Mouse (Mus musculus): Measurements from ENCODE around the gene Dclre1a. TPM values are rescaled to one million over a fixed set of nuclear protein-coding genes. Genes with fewer than 3 reads are reported as not detected.
A peak's percentile ranks its signal among the peaks of the same experiment; 100 is the strongest.
"Not testable (repeated sequence)": the region's sequence is repeated elsewhere in the genome, so short reads cannot be mapped to it uniquely, and the experiment has no call there.

Gene Dclre1a
- total RNA-seq, 2 experiments from 2014 or later, result 7.7 to 8.0 TPM

DNA sequence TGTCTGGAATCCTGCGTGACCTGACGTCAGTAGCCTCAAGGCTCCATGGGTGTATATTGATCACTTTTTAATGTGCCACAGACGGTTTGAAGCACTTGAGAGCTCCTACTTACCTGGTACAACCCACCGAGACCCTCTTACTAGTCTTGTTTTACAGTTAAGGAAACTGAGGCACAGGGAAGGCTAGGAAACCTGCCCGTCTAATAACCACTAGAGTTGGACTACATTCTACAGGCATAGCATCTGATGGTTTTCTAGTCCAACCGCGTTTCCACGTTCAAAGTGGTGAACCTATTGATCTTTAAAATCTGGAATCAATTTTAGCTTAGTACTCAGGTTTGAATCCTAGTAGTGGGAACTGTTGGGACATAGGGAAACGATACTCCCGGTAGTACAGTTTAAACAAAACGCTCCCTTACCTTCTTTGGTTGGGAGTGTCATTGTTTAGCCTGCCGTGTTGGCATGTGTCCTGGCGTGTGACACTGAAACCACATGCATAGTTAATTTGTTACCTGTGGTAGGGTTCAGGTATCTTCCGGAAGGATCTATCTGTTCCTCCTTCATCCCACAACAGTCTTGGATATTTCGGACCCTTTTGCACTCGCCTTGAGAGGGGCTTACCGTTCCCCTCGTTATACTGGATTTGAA is 1.1 kb upstream of the Dclre1a start:
- DNase-seq (ENCODE audit: low spot score in 2 of 2), result no peak

DNA sequence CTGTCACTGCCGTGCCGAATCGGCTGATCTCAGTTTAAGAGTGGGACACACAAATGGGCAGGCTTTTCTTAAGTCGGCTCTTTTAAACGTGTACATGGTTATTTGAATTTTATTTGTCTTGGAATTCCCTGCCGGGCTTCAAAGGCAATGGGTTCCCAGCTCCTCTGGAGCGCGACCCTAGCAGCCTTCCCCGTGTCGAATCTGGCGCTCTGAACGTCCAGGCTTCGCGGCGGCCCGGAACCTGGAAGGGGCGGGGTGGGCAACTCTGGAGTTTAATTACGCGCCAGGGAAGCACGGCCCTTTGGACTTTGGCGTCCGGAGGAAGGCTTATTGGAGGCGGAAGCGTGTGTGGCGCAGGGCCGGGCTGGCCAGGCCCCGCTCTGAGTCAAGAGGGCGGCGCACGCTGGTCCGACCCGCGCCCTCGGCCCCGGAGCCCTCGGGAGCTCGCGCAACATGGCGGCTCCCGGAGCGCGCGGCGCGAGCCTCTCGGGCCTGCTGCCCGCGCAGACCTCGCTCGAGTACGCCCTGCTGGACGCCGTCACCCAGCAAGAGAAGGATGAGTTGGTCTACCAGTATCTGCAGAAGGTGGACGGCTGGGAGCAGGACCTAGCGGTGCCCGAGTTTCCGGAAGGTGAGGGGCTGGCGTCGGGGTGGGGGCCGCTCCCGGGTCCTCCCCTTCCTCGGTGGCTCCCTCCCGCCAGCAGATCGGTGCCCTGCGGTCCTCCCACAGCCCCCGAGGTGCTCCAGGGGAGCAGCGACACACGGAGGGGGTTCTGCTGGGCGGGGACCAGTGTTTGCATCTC is 409 bp upstream of the Dclre1a start, which contains the start of gene Nhlrc2:
Nhlrc2 (plus strand) TSS at position 32 of the 803 bp plus-strand sequence.
- DNase-seq (ENCODE audit: low spot score in 2 of 2), result peak; percentile 77 to 86

DNA sequence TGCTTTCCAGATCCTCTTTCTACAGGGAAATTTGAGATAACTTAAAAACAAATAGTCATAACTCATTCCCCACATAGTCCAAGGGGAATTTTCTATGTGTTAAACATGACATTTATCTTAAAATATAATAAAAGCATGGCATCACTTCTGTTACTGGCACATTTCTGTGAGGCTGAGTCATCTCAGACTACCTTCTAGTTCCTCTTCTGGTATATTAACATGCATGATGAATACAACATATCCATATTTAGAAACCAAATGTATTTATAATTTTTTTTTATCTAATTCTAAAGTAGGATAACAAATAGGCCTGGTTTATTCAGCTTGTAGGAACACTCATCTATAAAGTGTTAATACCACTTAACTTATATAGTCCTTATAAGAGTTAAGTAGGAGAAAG is 2.0 kb downstream of the Dclre1a start:
- DNase-seq (ENCODE audit: low spot score in 2 of 2), result no peak

DNA sequence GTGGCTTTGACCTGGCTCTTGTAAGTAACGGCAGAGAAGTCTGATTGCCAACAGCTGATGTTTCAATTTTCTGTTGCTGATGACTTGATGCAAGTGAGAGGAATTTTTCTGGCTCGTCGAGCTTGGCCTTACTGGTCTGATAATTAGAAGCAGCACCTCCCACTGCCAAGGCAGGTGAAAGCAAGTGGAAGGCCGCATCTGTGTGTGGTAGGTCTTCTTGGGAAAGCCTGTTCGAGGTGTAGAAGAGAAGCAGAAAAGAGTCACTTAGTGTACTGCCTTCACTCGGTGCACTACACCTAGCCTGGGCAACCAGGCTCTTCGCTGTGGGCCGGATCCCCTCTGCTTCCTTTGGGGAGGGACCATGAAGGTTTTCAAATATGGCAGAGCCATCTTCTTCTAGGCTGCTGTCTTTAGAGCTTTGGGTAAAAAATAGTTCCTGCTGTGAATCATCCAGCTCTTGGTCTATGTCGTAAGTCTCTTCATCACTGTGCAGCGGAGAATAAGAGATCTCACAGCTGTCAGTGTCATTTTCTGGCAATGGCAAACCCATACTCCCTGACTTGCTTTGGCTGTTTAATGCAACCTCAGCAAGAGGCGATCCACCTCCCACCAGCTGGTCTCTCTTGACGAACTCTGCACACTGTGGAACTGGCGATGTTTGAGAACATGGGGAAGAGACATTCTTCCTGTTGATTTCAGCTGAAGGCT is 3.2 kb downstream of the Dclre1a start:
- DNase-seq (ENCODE audit: low spot score in 2 of 2), result no peak

DNA sequence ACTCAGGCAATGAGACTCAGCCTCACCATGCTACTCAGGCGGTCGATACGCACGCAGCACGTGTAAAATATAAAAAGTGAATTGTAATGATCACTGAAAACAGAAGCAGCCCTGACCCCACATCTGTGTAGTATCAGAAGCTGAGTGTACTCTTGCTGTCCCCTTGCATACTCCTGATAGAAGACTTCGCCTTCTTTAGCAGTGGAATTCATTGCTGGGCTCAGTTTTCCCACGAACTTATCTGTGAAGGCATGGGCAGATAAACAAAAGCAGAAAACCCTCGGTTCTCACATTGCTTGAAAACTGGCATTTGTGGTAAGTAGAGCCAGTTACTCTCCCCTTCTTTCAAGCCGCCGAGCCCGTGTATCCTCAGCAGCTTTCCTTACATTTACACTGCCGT is 4.7 kb downstream of the Dclre1a start:
- no peak for DNase-seq (ENCODE audit: low spot score in 2 of 2)

DNA sequence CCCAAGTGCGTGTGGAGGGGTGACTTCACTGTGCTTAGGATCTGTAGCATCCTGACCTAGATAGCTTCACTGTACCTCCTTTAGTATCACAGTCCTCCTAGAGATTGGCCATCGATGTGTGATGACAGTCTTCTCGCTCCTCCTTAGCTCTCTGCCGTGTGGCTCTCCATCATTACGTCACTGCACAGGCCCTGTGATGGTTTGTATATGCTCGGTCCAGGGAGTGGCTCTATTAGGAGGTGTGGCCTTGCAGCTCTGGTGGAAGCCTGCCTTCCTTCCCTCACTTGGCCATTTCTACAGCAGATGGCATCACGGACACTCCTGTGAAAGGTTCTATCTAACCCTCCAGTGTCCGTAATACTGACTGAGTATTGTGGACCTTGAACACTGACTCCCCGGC is 12.3 kb downstream of the Dclre1a start:
- no peak for DNase-seq (ENCODE audit: low spot score in 2 of 2)

DNA sequence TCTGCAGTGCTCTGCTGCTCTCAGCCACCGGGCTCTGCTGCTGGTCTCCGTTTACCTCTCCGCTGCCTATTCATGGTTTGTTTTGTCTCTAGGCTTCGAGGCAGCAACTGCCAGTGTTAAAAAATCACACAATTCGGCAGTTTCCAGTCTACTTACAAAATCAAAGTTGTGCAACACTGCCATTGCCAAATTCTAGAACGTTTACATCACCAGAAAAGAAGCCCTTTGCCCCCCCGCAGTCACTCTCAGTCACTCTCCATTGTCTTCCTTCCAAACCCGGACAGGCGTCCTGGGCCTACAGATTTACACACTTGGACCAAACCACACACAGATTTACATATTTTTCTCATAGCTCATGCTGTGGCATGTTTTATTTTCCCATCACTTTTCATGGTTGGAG is 13.0 kb downstream of the Dclre1a start:
- DNase-seq (ENCODE audit: low spot score in 2 of 2), result no peak

DNA sequence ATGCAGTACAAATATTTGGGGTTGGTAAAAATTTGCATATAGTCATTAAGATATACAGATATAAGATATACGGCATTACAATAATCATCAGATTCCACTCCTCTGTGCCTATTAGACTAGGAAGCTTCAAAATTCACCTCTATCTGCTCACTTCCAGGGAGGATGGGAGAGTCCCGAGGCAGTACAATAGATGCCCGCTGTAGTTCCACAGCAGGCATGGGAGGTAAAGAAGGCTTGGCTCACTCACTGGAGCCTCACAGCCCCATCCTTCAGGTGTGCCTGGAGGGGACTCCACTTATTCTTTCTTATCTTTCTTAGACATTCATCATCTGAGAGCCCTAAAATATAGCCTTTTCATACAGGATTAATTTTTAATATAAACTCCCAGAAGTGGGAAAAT is 13.7 kb downstream of the Dclre1a start:
- DNase-seq (ENCODE audit: low spot score in 2 of 2), result no peak

DNA sequence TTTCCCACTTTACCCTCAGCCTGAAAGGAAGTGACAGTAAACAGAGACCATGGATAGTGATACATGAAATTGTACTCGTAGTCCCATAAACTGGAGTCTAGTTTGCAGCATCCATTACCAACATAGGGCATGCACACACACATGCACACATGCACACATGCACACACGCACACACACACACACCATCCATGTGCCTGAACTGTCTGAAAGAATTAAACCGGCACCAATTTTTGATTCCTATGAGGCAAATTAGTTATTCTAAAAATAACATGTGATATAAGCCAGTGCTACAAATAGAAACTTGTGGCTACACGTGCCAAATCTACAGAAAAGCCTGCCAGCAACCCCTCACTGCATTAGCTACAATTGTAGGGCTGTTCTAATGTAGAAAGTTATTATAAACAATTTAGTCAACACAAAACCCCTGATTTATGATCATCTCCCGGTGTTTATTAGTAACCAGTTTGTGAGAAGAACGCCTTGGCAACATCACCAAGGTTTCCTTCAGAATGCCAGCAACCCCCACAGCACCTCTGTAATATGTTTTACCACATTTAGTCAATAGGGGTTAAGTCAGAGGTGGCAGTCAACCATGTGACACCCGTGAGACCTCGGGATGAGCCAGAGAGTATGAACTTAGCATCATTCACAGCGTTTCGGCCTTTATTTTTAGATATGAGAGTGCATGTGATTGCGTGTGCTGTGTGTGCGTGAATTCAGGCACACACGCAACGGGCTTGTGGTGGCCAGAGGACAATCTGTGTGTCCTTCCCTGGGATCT is 14.5 kb downstream of the Dclre1a start:
- no peak for DNase-seq (ENCODE audit: low spot score in 2 of 2)

DNA sequence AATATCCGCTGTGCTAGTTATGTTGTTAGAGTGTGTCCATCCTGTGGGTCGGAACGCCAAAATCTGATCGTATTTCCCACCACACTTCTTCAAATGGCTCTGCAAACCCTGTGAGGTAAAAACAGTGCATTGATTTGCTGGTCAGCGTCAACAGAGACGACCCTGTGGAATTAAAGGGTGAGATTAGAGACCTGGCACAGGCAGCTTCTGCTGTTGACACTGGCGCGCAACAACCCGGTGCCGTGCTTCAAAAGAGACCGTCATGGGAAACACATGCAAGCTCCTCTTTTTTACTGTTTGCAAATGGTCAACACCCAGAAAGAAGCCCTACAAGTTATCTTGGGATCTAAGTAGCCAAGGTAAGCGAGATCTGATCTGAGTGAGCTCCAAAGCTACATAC is 16.8 kb downstream of the Dclre1a start:
- no peak for DNase-seq (ENCODE audit: low spot score in 2 of 2)

DNA sequence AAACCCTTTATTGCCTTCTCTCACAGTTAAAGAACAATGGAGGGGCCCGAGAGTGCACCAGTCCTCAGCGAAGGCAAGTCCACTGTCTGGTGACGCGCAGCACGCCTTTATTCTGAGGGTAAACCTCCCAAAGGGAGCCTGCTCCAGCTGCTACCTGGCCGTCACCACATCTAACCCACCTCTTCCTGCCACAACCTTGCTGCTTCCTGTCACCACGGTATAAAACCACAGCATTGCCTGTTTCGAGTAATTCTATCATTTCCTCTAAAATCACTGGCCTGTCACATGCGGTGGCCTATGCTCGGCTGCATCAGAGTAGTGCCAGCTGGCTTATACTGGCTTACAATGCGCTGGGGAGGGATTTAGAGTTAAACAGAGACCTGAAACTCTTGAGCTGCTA is 17.5 kb downstream of the Dclre1a start:
- not testable (repeated sequence) for DNase-seq (ENCODE audit: low spot score in 2 of 2)

DNA sequence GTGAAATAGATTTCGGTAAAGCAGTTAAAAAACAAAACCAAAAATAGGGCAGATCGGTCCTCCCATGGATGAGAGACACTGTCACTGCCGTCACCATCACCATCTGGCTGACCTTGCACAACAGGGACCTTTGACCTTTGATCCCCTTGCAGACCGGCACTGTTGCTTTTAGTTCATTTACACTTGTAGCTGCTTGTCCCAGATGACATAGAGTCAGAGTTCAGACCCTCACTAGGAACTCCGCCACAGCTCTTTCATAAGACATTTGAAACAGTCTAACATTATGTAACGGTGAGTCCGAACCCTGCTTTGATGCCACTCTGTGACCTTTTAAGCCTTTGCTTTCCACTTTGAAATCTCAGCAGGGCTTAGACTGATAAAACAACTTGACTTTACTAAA is 28.6 kb downstream of the Dclre1a start:
- not testable (repeated sequence) for DNase-seq (ENCODE audit: low spot score in 2 of 2)

DNA sequence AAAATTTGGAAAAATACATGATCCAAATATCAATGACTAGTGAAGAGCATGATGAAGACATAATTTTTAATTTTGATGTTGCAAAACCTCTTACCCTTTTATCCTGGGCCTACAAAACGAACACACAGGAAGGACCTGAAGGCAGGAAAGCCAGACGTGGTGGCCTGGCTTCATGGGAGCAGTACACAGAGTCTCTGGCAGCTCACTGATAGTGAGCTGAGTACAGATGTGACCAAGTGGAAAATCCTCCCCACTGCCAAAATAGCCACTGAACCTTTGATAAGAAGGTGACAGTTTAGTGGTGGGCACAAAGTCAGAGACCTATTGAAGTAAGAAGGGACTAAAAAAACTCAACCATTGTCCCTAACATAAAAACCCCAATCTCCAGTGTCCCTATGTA is 34.5 kb downstream of the Dclre1a start:
- not testable (repeated sequence) for DNase-seq (ENCODE audit: low spot score in 2 of 2)

DNA sequence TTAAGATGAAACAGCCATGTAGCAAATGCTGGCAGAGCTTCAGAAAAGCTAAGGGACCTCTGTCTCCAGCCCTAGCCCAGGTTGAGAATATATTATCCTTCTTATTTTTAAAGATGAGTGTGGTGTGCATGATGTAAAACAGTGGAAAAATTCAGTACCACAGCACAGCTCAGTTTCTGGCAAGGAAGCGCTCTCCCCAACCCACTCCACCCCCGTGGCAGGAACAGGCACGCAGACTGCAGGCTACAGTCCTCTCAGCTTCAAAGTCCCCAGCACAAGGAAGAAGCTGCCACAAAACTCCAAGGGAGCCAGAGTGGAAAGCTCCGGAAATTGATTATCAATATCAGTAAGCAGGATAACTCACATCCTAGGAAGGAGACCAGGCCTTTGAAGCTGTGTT is 36.8 kb downstream of the Dclre1a start:
- not testable (repeated sequence) for DNase-seq (ENCODE audit: low spot score in 2 of 2)

DNA sequence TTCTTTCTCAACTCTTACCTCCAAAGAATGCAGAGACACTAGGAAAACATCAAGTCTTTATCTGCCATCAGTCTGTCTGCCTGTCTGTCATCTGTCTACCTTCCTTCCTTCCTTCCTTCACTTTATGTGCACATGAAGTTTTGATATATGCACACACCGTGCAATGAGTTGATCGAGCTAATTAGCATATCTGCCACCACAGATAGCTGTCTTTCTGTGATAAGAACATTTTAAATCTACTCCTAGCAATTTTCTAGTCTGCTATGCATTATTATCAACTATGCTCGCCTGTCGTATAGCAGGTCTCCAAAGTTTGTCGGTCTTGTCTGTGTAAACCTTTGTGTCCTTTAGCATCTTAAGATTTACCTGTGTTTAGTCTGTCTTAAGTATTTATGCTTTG is 44.5 kb downstream of the Dclre1a start:
- not testable (repeated sequence) for DNase-seq (ENCODE audit: low spot score in 2 of 2)

DNA sequence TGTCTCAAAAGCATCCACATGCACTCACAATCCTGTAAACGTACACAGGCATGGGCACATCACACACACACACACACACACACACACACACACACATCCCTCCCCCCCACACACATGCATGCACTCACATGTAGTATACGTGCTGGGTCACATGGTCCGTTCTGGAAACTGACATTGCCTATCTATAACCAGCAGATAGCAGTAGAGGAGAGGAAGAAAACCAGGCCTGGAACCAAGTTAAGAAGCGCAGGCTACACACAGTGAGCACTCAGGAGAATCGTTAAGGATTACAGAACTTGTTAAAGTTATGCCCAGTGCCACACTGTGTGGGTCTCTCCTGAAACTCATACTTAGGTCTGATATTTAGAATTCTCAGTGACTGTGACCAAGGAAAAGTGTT is 45.0 kb downstream of the Dclre1a start:
- DNase-seq (ENCODE audit: low spot score in 2 of 2), result not testable (repeated sequence)

DNA sequence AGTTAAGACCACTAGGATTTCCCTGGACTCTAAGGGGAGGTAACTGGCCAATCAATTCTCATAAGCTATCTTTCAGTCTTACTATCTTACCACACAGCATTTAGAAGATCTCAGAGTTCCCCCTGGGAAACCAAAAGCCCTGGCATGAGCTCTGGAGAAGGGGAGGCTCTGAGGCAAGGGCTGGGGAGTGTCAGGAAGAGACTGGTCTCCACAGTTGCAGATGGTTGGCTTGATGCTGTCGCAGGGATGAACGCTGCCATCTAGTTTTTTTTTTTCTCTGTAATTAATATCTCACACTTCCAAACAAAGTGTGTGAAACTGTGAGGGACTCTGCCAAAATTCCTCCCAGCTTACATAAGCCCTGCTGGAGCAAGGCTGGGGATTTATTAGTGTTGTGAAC is 53.9 kb downstream of the Dclre1a start:
- DNase-seq (ENCODE audit: low spot score in 2 of 2), result not testable (repeated sequence)

DNA sequence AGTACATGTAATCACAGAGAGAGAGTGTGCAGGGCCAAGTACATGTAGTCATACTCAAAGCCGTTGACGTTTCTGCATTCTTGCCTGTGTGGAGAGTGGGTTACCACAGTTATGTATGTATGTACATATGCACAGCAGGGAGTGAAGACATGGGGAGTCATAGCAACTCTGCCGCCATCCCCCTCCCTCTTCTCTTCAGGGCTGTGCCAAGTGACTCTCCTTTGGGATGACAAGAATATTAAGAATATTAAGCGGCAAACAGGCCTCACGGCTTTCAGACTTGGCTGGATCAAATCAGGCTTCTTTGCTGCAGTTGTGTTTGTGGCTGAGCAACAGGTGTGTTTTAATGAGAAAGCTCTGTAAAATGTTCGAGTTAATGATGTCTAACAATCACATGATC is 58.4 kb downstream of the Dclre1a start:
- DNase-seq (ENCODE audit: low spot score in 2 of 2), result no peak

DNA sequence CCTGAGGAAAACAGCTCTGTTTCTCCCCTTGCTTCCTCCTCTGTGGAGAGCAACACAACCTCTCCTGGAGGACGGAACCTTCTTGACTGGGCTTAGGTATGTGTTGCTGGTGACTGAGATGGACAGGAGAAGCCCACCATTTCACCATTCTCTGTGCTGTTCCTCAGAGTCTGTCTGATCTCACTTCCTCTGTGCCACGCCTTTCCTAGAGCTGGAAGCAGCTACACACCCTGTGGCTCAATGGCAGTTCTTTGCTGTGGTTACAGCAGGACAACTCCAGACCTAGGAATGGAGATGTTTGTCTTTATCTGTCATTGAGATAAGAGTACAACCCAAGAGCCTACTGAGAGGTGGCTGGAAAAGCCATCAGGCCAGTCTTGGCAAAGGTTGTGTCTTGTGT is 60.7 kb downstream of the Dclre1a start:
- DNase-seq (ENCODE audit: low spot score in 2 of 2), result no peak

DNA sequence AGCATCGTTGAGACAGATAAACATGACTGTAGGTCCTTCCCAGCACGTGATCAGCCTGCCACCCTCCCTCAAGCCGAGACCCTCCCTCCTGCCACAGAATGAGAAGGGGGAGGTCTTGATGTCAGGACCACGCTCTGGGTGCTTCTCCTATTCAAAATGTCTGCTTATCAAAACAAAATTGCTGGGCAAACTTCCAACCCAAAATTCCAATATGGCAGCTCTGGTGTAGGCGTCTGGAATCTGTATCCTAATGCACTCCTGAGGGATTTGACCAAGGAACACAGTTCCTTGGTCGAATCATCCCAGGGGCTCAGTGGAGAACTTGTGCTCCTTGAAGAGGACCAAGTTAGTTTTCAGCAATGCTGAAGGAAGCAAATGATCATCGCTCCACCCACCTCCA is 61.1 kb downstream of the Dclre1a start:
- no peak for DNase-seq (ENCODE audit: low spot score in 2 of 2)
